Mouse (Mus musculus): ENCODE results near the gene Clca3b. TPM values are rescaled to one million over a fixed set of nuclear protein-coding genes. Genes with fewer than 3 reads are reported as not detected.
"Not testable (repeated sequence)": the region's sequence is repeated elsewhere in the genome, so short reads cannot be mapped to it uniquely, and the experiment has no call there.

Gene Clca3b
- polyA plus RNA-seq, 1 experiment from 2014 or later = not detected

- Histone ChIP-seq H3K9me3 (ENCODE audit: control insufficient read depth, low read length) (no peaks in the 10 kb centered on the region), H3K4me1 (ENCODE audit: control insufficient read depth, insufficient read depth, low read length) (no peaks in the 10 kb centered on the region), H3K36me3 (ENCODE audit: control insufficient read depth, insufficient read depth, low read length) (no peaks in the 10 kb centered on the region), H3K4me3 (ENCODE audit: low read depth, low read length) (no peak overlapping the region), H3K27me3 (ENCODE audit: control insufficient read depth, insufficient read depth, low read length) (no peaks in the 10 kb centered on the region), H3K9ac (ENCODE audit: low read length) (no peak overlapping the region), H3K27ac (ENCODE audit: low read depth, low read length) (no peak overlapping the region), H3K4me2 (ENCODE audit: low read depth) (no peak overlapping the region)
- 71% methylated on average over 1 of the region's 1 CpGs for WGBS
- DNase-seq (ENCODE audit: low spot score) = no peak
- ATAC-seq (ENCODE audit: insufficient read depth, low FRiP score, low TSS enrichment) = no peak
Measured at GRCm38 (mm10) chr3:144820632-144821031, 28.5 kb downstream of the Clca3b start.

- H3K4me2 ChIP-seq (ENCODE audit: low read depth); H3K27me3 ChIP-seq (ENCODE audit: control insufficient read depth, insufficient read depth, low read length); H3K4me3 ChIP-seq (ENCODE audit: low read depth, low read length); ATAC-seq (ENCODE audit: insufficient read depth, low FRiP score, low TSS enrichment); H3K9ac ChIP-seq (ENCODE audit: low read length); DNase-seq (ENCODE audit: low spot score); H3K27ac ChIP-seq (ENCODE audit: low read depth, low read length); H3K4me1 ChIP-seq (ENCODE audit: control insufficient read depth, insufficient read depth, low read length); H3K9me3 ChIP-seq (ENCODE audit: control insufficient read depth, low read length); H3K36me3 ChIP-seq (ENCODE audit: control insufficient read depth, insufficient read depth, low read length): not testable (repeated sequence)
- 91% methylated on average over 6 of the region's 6 CpGs for WGBS
Measured at GRCm38 (mm10) chr3:144819219-144819618, 29.9 kb downstream of the Clca3b start, which contains the start of gene Clca3a2. Clca3a2 (minus strand) TSS chr3:144819494.

- not testable (repeated sequence) for H3K9ac ChIP-seq (ENCODE audit: low read length); H3K27me3 ChIP-seq (ENCODE audit: control insufficient read depth, insufficient read depth, low read length); DNase-seq (ENCODE audit: low spot score); H3K36me3 ChIP-seq (ENCODE audit: control insufficient read depth, insufficient read depth, low read length); H3K4me2 ChIP-seq (ENCODE audit: low read depth); H3K4me1 ChIP-seq (ENCODE audit: control insufficient read depth, insufficient read depth, low read length); ATAC-seq (ENCODE audit: insufficient read depth, low FRiP score, low TSS enrichment); H3K27ac ChIP-seq (ENCODE audit: low read depth, low read length); H3K4me3 ChIP-seq (ENCODE audit: low read depth, low read length); H3K9me3 ChIP-seq (ENCODE audit: control insufficient read depth, low read length)
- WGBS = 91% methylated on average over 6 of the region's 6 CpGs
Measured at GRCm38 (mm10) chr3:144813336-144813735, 35.8 kb downstream of the Clca3b start.

- Histone ChIP-seq H3K9me3 (ENCODE audit: control insufficient read depth, low read length) (no peaks in the 10 kb centered on the region), H3K27ac (ENCODE audit: low read depth, low read length) (no peak overlapping the region), H3K4me3 (ENCODE audit: low read depth, low read length) (no peak overlapping the region), H3K4me2 (ENCODE audit: low read depth) (no peak overlapping the region), H3K36me3 (ENCODE audit: control insufficient read depth, insufficient read depth, low read length) (no peaks in the 10 kb centered on the region), H3K27me3 (ENCODE audit: control insufficient read depth, insufficient read depth, low read length) (no peaks in the 10 kb centered on the region), H3K9ac (ENCODE audit: low read length) (no peak overlapping the region), H3K4me1 (ENCODE audit: control insufficient read depth, insufficient read depth, low read length) (no peaks in the 10 kb centered on the region)
- ATAC-seq (ENCODE audit: insufficient read depth, low FRiP score, low TSS enrichment) (0 out of 2 replicates have a peak, but pooled peaks have one; percentile 10), DNase-seq (ENCODE audit: low spot score) (no peak)
- 43% methylated on average over 3 of the region's 3 CpGs for WGBS
Measured at GRCm38 (mm10) chr3:144811821-144812220, 37.3 kb downstream of the Clca3b start.

DNA sequence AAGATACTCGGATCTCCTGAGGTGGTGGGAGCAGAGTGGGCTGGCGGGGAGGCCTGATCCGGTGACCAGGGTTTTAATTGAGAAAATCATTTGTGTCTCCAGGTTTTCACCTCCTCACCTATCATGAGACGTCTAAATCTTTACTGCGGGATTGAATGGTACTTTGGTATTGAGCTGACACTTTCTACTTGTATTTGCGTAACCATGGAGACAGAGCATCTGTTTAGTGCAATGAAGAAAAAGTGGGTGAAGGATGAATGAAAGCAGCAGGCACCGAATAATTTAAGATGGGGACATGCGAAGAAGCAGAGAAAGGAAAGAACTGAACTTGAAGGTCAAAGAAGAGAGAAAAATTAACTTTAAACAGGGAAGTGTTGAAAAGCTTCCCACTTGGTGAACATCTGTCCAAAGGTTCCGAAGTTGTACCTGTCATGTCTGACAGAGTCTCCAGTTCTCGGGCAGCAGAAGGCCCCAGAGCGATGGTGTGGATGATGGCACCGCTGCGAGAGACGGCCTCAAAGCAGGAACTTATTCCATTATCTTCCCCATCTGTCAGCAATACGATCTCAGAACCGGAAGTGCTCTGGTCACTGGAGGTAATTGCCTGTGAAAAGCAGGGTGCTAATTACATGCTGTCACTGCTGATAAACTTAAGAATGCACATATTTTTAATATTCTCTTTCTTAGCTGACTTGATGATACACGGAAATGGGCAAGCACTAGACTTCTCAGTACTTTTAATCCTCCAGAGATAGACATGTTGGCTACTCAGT is 40.8 kb downstream of the Clca3b start:
- H3K27me3 ChIP-seq (ENCODE audit: control insufficient read depth, insufficient read depth, low read length); H3K36me3 ChIP-seq (ENCODE audit: control insufficient read depth, insufficient read depth, low read length); H3K4me2 ChIP-seq (ENCODE audit: low read depth); H3K9me3 ChIP-seq (ENCODE audit: control insufficient read depth, low read length); H3K27ac ChIP-seq (ENCODE audit: low read depth, low read length); H3K4me3 ChIP-seq (ENCODE audit: low read depth, low read length); H3K4me1 ChIP-seq (ENCODE audit: control insufficient read depth, insufficient read depth, low read length); H3K9ac ChIP-seq (ENCODE audit: low read length); DNase-seq (ENCODE audit: low spot score): not testable (repeated sequence)
- ATAC-seq (ENCODE audit: insufficient read depth, low FRiP score, low TSS enrichment) = peak; percentile 29; the same call in 1 of the 2 replicates
- WGBS = 69% methylated on average over 14 of the region's 17 CpGs

- not testable (repeated sequence) for ATAC-seq (ENCODE audit: insufficient read depth, low FRiP score, low TSS enrichment); H3K27me3 ChIP-seq (ENCODE audit: control insufficient read depth, insufficient read depth, low read length); H3K9me3 ChIP-seq (ENCODE audit: control insufficient read depth, low read length); H3K4me3 ChIP-seq (ENCODE audit: low read depth, low read length); H3K4me2 ChIP-seq (ENCODE audit: low read depth); H3K36me3 ChIP-seq (ENCODE audit: control insufficient read depth, insufficient read depth, low read length); H3K4me1 ChIP-seq (ENCODE audit: control insufficient read depth, insufficient read depth, low read length); H3K27ac ChIP-seq (ENCODE audit: low read depth, low read length); DNase-seq (ENCODE audit: low spot score); H3K9ac ChIP-seq (ENCODE audit: low read length)
- WGBS = 83% methylated on average over 2 of the region's 2 CpGs
Measured at GRCm38 (mm10) chr3:144806626-144807025, 42.5 kb downstream of the Clca3b start.

DNA sequence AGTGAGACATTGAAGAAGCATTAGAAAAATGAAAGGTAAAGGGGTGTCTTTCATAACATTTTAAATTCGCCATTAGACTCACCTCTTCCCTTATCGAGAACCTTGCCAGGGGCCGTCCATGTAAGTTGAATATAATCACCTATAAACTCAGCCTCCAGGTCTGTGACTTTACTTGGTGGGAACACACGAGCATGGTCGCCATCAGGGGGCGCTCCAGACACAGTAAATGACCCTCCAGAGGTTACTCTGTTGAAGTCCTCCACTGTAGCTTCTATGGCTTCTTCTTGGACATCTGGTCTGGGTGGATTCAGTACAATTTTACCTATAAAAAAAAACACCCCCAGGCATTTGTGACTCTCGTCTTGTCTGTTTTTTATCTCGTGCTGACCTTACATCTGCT is 47.3 kb downstream of the Clca3b start:
- Histone ChIP-seq H3K4me3 (ENCODE audit: low read depth, low read length) (no peak overlapping the region), H3K4me2 (ENCODE audit: low read depth) (no peak overlapping the region), H3K4me1 (ENCODE audit: control insufficient read depth, insufficient read depth, low read length) (no peaks in the 10 kb centered on the region), H3K27me3 (ENCODE audit: control insufficient read depth, insufficient read depth, low read length) (no peaks in the 10 kb centered on the region), H3K36me3 (ENCODE audit: control insufficient read depth, insufficient read depth, low read length) (no peaks in the 10 kb centered on the region), H3K9ac (ENCODE audit: low read length) (no peak overlapping the region), H3K9me3 (ENCODE audit: control insufficient read depth, low read length) (no peaks in the 10 kb centered on the region), H3K27ac (ENCODE audit: low read depth, low read length) (no peak overlapping the region)
- DNase-seq (ENCODE audit: low spot score) (peak; percentile 41), ATAC-seq (ENCODE audit: insufficient read depth, low FRiP score, low TSS enrichment) (peak; percentile 50; the same call in 1 of the 2 replicates)
- 34% methylated on average over 8 of the region's 8 CpGs for WGBS

GRCm38 (mm10) chr3:144785181-144786148 is 63.7 kb downstream of the Clca3b start:
- Histone ChIP-seq H3K9me3 (ENCODE audit: control insufficient read depth, low read length) (no peaks in the 10 kb centered on the region), H3K4me3 (ENCODE audit: low read depth, low read length) (no peak overlapping the region), H3K27me3 (ENCODE audit: control insufficient read depth, insufficient read depth, low read length) (no peaks in the 10 kb centered on the region), H3K9ac (ENCODE audit: low read length) (no peak overlapping the region), H3K36me3 (ENCODE audit: control insufficient read depth, insufficient read depth, low read length) (no peaks in the 10 kb centered on the region), H3K4me1 (ENCODE audit: control insufficient read depth, insufficient read depth, low read length) (no peaks in the 10 kb centered on the region), H3K4me2 (ENCODE audit: low read depth) (no peak overlapping the region), H3K27ac (ENCODE audit: low read depth, low read length) (no peak overlapping the region)
- ATAC-seq (ENCODE audit: insufficient read depth, low FRiP score, low TSS enrichment) (no peak), DNase-seq (ENCODE audit: low spot score) (no peak)
- WGBS = 86% methylated on average over 11 of the region's 11 CpGs
